Mouse (Mus musculus) MEL (cell line): Measurements from ENCODE around the gene Snd1. TPM values are rescaled to one million over a fixed set of nuclear protein-coding genes. Genes with fewer than 3 reads are reported as not detected.

ENCODE experiments used
- DNase-seq: peaks from one replicate; pipeline ENCODE4 v3.0.0; 2011; ENCODE audit warnings: low read depth, low spot score
- H3K27ac ChIP-seq: 2 replicates; pipeline ENCODE4 v1.5.1; 2012; ENCODE audit warnings: low read depth, mild to moderate bottlenecking, control low read depth, low read length, moderate library complexity; ENCODE audit not compliant: control insufficient read depth
- H3K27me3 ChIP-seq, 2 experiments: fragments of 150-350 bp in 1 of 2; sonication (generic) in 1 of 2; 2 replicates each; pipeline ENCODE4 v1.6.1; 2012; ENCODE audit warnings: low read length in 2 of 2, mild to moderate bottlenecking in 2 of 2, improper control_type of control experiment in 1 of 2, moderate library complexity in 1 of 2; ENCODE audit not compliant: insufficient read depth in 2 of 2, control insufficient read depth in 1 of 2
- H3K36me3 ChIP-seq, 2 experiments: 2 replicates each; pipeline ENCODE4 v1.6.1; 2012 to 2014; ENCODE audit warnings: low read length in 2 of 2, improper control_type of control experiment in 1 of 2, inconsistent platforms in 1 of 2, mild to moderate bottlenecking in 1 of 2; ENCODE audit not compliant: insufficient read depth in 2 of 2, control insufficient read depth in 1 of 2
- H3K4me1 ChIP-seq, 2 experiments: fragments of 150-350 bp in 1 of 2; sonication (generic) in 1 of 2; 2 replicates each; pipeline ENCODE4 v1.6.1; 2012; ENCODE audit warnings: low read length in 2 of 2, improper control_type of control experiment in 1 of 2, mild to moderate bottlenecking in 1 of 2; ENCODE audit not compliant: insufficient read depth in 2 of 2, control insufficient read depth in 1 of 2
- H3K4me3 ChIP-seq, 2 experiments: fragments of 150-350 bp in 1 of 2; sonication (generic) in 1 of 2; 2 replicates each; pipeline ENCODE4 v1.5.1; 2012; ENCODE audit warnings: low read depth in 2 of 2, low read length in 2 of 2, mild to moderate bottlenecking in 2 of 2, moderate library complexity in 2 of 2, control low read depth in 1 of 2, improper control_type of control experiment in 1 of 2; ENCODE audit not compliant: control insufficient read depth in 1 of 2, insufficient read depth in 1 of 2
- H3K79me2 ChIP-seq: 2 replicates; pipeline ENCODE4 v1.6.1; 2012; ENCODE audit warnings: mild to moderate bottlenecking, low read length, moderate library complexity; ENCODE audit not compliant: control insufficient read depth, poor library complexity, insufficient read depth
- H3K9ac ChIP-seq: 2 replicates; pipeline ENCODE4 v1.6.1; 2012; ENCODE audit warnings: low read depth, mild to moderate bottlenecking, control low read depth, low read length, moderate library complexity; ENCODE audit not compliant: control insufficient read depth, poor library complexity, severe bottlenecking
- H3K9me3 ChIP-seq: fragments of 150-350 bp; sonication (generic); replicated peaks from 2 replicates; pipeline ENCODE4 v1.6.1; 2012; ENCODE audit warnings: mild to moderate bottlenecking, low read length, improper control_type of control experiment, moderate library complexity; ENCODE audit not compliant: insufficient read depth
- CHD1 ChIP-seq: IDR thresholded peaks from 2 replicates; pipeline ENCODE4 v1.6.1; 2012; ENCODE audit warnings: low read depth, mild to moderate bottlenecking, inconsistent platforms, low read length, improper control_type of control experiment
- CTCF ChIP-seq, 3 experiments: IDR thresholded peaks in 2 of 3; conservative IDR thresholded peaks in 1 of 3; 2 replicates each; pipeline ENCODE4 v1.5.1; 2011 to 2012; ENCODE audit warnings: low read length in 3 of 3, low read depth in 2 of 3, mild to moderate bottlenecking in 2 of 3, improper control_type of control experiment in 1 of 3, inconsistent platforms in 1 of 3, mixed read lengths in 1 of 3, moderate library complexity in 1 of 3; ENCODE audit not compliant: control insufficient read depth in 1 of 3, insufficient read depth in 1 of 3, poor library complexity in 1 of 3, severe bottlenecking in 1 of 3
- E2F4 ChIP-seq: IDR thresholded peaks from 2 replicates; pipeline ENCODE4 v1.6.1; 2011; ENCODE audit warnings: low read depth, low read length, improper control_type of control experiment, borderline replicate concordance
- ELF1 ChIP-seq: IDR thresholded peaks from 2 replicates; pipeline ENCODE4 v1.6.1; 2014; ENCODE audit warnings: low read depth, mild to moderate bottlenecking, inconsistent platforms, low read length, improper control_type of control experiment, moderate library complexity
- ETS1 ChIP-seq: IDR thresholded peaks from 2 replicates; pipeline ENCODE4 v1.6.1; 2012; ENCODE audit warnings: low read depth, mild to moderate bottlenecking, inconsistent platforms, low read length, improper control_type of control experiment, moderate library complexity
- GABPA ChIP-seq: IDR thresholded peaks from 2 replicates; pipeline ENCODE4 v1.6.1; 2012; ENCODE audit warnings: low read depth, mild to moderate bottlenecking, inconsistent platforms, low read length, improper control_type of control experiment, moderate library complexity
- GATA1 ChIP-seq: IDR thresholded peaks from 2 replicates; pipeline ENCODE4 v1.6.1; 2011; ENCODE audit warnings: low read depth, low read length, improper control_type of control experiment
- MAX ChIP-seq: IDR thresholded peaks from 2 replicates; pipeline ENCODE4 v1.6.1; 2011; ENCODE audit warnings: low read length, improper control_type of control experiment
- MAZ ChIP-seq: IDR thresholded peaks from 2 replicates; pipeline ENCODE4 v1.6.1; 2012; ENCODE audit warnings: low read depth, mild to moderate bottlenecking, inconsistent platforms, low read length, improper control_type of control experiment
- MEF2A ChIP-seq: IDR thresholded peaks from 2 replicates; pipeline ENCODE4 v1.6.1; 2014; ENCODE audit warnings: low read depth, mild to moderate bottlenecking, inconsistent platforms, low read length, improper control_type of control experiment; ENCODE audit not compliant: poor library complexity, insufficient replicate concordance, severe bottlenecking; ENCODE audit errors: extremely low read depth
- MXI1 ChIP-seq: IDR thresholded peaks from 2 replicates; pipeline ENCODE4 v1.6.1; 2011; ENCODE audit warnings: mild to moderate bottlenecking, low read depth, low read length, improper control_type of control experiment
- MYB ChIP-seq: IDR thresholded peaks from 2 replicates; pipeline ENCODE4 v1.6.1; 2011; ENCODE audit warnings: mild to moderate bottlenecking, low read depth, low read length, improper control_type of control experiment
- NRF1 ChIP-seq: IDR thresholded peaks from 2 replicates; pipeline ENCODE4 v1.6.1; 2014; ENCODE audit warnings: low read depth, mild to moderate bottlenecking, inconsistent platforms, low read length, improper control_type of control experiment, moderate library complexity; ENCODE audit not compliant: poor library complexity, insufficient read depth, severe bottlenecking
- POLR2AphosphoS2 ChIP-seq: IDR thresholded peaks from 2 replicates; pipeline ENCODE4 v1.6.1; 2011; ENCODE audit warnings: low read length, improper control_type of control experiment
- RAD21 ChIP-seq: IDR thresholded peaks from 2 replicates; pipeline ENCODE4 v1.6.1; 2011; ENCODE audit warnings: mild to moderate bottlenecking, low read depth, low read length, improper control_type of control experiment
- SMC3 ChIP-seq: IDR thresholded peaks from 2 replicates; pipeline ENCODE4 v1.6.1; 2011; ENCODE audit warnings: low read depth, low read length, improper control_type of control experiment
- TBP ChIP-seq: IDR thresholded peaks from 2 replicates; pipeline ENCODE4 v1.8.0; 2011; ENCODE audit warnings: low read depth, low read length, improper control_type of control experiment
- TCF12 ChIP-seq: IDR thresholded peaks from 2 replicates; pipeline ENCODE4 v1.6.1; 2014; ENCODE audit warnings: low read depth, mild to moderate bottlenecking, inconsistent platforms, low read length, improper control_type of control experiment, moderate library complexity
- UBTF ChIP-seq: IDR thresholded peaks from 2 replicates; pipeline ENCODE4 v1.6.1; 2012; ENCODE audit warnings: low read depth, mild to moderate bottlenecking, inconsistent platforms, low read length, improper control_type of control experiment, moderate library complexity, borderline replicate concordance; ENCODE audit not compliant: insufficient read depth
- ZKSCAN1 ChIP-seq: IDR thresholded peaks from 2 replicates; pipeline ENCODE4 v1.6.1; 2012; ENCODE audit warnings: low read depth, mild to moderate bottlenecking, inconsistent platforms, low read length, improper control_type of control experiment, moderate library complexity
- ZMIZ1 ChIP-seq: IDR thresholded peaks from 2 replicates; pipeline ENCODE4 v1.6.1; 2012; ENCODE audit warnings: low read depth, mild to moderate bottlenecking, inconsistent platforms, low read length, improper control_type of control experiment, moderate library complexity
- ZNF384 ChIP-seq: IDR thresholded peaks from 2 replicates; pipeline ENCODE4 v1.6.1; 2012; ENCODE audit warnings: low read depth, mild to moderate bottlenecking, inconsistent platforms, low read length, improper control_type of control experiment
- polyA plus RNA-seq, 2 experiments: library from polyadenylated mRNA; stranded (reverse) in 1 of 2; unstranded in 1 of 2; fragments of >175 nt in 1 of 2; fragments of >200 nt in 1 of 2; gene quantifications; 2 replicates each; pipeline versions ENCODE4 v1.2.1 to v1.2.4; 2012; ENCODE audit warnings: low replicate concordance in 2 of 2, low read depth in 1 of 2; ENCODE audit not compliant: insufficient read length in 2 of 2, insufficient read depth in 1 of 2, missing spikeins in 1 of 2
- total RNA-seq: library from RNA; depleted of rRNA; stranded (reverse); fragments of 300-350 nt; gene quantifications from 2 replicates; pipeline ENCODE4 v1.2.3, GENCODE M21; 2012

Snd1 gene
- total and polyA plus RNA-seq, 3 experiments: 192 to 280 TPM; not detected in 1

DNA sequence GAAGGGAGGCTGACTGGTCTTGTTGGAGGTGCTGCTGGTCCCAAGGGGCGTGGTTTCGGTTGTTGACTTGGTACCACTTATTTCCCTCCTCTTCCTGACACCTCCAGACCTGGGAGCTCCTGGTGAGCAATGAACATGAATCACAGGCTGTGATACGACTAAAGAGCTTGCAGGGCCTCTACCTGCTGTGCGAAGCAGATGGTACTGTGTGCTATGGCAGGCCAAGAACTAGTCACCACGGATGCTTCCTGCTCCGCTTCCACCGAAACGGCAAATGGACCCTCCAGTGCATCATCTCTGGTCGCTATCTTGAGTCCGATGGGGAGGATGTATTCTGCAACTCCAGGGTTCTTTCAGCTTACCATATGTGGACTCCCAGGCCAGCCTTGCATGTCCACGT is 45.1 kb upstream of the Snd1 start:
- Histone ChIP-seq H3K4me3 (no peak overlapping the region), H3K9ac (no peak overlapping the region), H3K79me2 (no peaks in the 10 kb centered on the region), H3K36me3 (peaks cover 0 to 2% of the 10 kb centered on the region in 2 experiments; a peak in 2 of 4 replicates), H3K4me1 (peaks cover 0 to 3% of the 10 kb centered on the region in 2 experiments; a peak in 1 of 4 replicates)
- TF ChIP-seq TCF12: no peak
- no peak for TF ChIP-seq TBP
- TF ChIP-seq NRF1: no peak
- no peak for TF ChIP-seq MAX
- no peak for TF ChIP-seq POLR2AphosphoS2
- no peak for TF ChIP-seq RAD21
- TF ChIP-seq MAZ: no peak
- no peak for TF ChIP-seq MEF2A
- TF ChIP-seq ZNF384: no peak
- no peak for TF ChIP-seq MXI1
- TF ChIP-seq ELF1: no peak
- TF ChIP-seq GABPA: no peak
- no peak for TF ChIP-seq CTCF (IDR thresholded peaks at IDR 0.05 in 2 of 3, conservative IDR thresholded peaks at IDR 0.05 in 1 of 3; ENCODE audit: control insufficient read depth in 1 of 3, insufficient read depth in 1 of 3, low read depth in 2 of 3, low read length in 3 of 3, poor library complexity in 1 of 3, severe bottlenecking in 1 of 3)
- TF ChIP-seq SMC3: no peak
- TF ChIP-seq UBTF: no peak
- no peak for TF ChIP-seq MYB
- no peak for TF ChIP-seq GATA1
- TF ChIP-seq ETS1: no peak
- no peak for TF ChIP-seq CHD1
- no peak for TF ChIP-seq ZMIZ1
- TF ChIP-seq, all 39 proteins: peak for 0
- Histone ChIP-seq H3K27ac (no peak overlapping the region), H3K9me3 (no peaks in the 10 kb centered on the region), H3K27me3 (no peaks in the 10 kb centered on the region)
- DNase-seq: no peak

DNA sequence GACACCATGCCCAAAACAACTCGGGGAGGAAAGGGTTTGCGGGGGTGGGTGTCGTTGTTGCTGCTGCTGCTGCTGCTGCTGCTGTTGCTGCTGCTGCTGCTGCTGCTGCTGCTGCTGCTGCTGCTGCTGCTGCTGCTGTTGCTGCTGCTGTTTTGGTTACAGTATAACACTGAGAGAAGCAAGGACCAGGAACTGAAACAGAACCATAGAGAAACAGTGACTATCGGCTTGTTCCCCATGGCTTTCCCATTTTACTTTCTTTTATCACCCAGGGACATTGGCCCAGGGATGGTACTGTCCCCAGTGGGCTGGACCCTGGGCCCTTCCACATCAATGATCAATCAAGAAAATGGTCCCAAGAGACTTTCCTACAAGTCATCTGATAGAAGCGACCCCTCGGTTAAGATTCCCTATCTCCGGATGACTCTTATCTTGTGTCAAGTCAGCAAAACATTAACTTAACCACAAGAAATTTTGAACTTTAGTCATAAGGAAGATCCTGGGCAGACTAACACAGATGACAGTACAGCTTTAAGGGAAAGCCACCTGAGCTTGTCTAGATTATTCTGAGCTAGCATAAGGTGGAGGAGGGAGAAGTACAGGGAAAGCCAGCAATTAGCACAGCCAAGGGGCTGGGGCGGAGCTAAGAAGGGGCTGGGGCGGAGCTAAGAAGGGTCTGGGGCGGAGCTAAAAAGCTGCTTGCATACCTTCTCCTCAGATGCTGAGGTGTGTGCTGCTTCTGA is 44.0 kb upstream of the Snd1 start:
- no peak overlapping the region for H3K27ac ChIP-seq
- H3K9ac ChIP-seq: no peak overlapping the region
- H3K79me2 ChIP-seq: no peaks in the 10 kb centered on the region
- H3K4me3 ChIP-seq: no peak overlapping the region
- no peaks in the 10 kb centered on the region for H3K27me3 ChIP-seq
- H3K4me1 ChIP-seq: no peaks in the 10 kb centered on the region
- TF ChIP-seq ZKSCAN1 (no peak), E2F4 (no peak), TCF12 (no peak)
- TF ChIP-seq, all 39 proteins: peak for 0
- Histone ChIP-seq H3K36me3 (no peaks in the 10 kb centered on the region), H3K9me3 (no peaks in the 10 kb centered on the region)
- DNase-seq: no peak
